Mouse (Mus musculus) left cerebral cortex, postnatal 10 days (tissue): ENCODE measurements around the gene Arhgap25. TPM values are rescaled to one million over a fixed set of nuclear protein-coding genes. Genes with fewer than 3 reads are reported as not detected.

Source experiments
- DNase-seq, 2 experiments: peaks; one replicate each; pipeline ENCODE4 v3.0.0; 2021 to 2022; ENCODE audit warnings: low spot score in 2 of 2, mixed read lengths in 1 of 2; ENCODE audit errors: extremely low spot score in 1 of 2
- intact Hi-C: fragments of 180-260 bp; cut with DNase I; formaldehyde crosslinking; loops from one replicate; pipeline ENCODE4 v1.15.1; 2025
- total RNA-seq, 2 experiments: library from RNA; stranded (reverse); gene quantifications; 2 replicates each; pipeline ENCODE4 v1.2.3; 2021

Gene Arhgap25
- total RNA-seq, 2 experiments from 2014 or later = 6.1 to 6.4 TPM

DNA sequence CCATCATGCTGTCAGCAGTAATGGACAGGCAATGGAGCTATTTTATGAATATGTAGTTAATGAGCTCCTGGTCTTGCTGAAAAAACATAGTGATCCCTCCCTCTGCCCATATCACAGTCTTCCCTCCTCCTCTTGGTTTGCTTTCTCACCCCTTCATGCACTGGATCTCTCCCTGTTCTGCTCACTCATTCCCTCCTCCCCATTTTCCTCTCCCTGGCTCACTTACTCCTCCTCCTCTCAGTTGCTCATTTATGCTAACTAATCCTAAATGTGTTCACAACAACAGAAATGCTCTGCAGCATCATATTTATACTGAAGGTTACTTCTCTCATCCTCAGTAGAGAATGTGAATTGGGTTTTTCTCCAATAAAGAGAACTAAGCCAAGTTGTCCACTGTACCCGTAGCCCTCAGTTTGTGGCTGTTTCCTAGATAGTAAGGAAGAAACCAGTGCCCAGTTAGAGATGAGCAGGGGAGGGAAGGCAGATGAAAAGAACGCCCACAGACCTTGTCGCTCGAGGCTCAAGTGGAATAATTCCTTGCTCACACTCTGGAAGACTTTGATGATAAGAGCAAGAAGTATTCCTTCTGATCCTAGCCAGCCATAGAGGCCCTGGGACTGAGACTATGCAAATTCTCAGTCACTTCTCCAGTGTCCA lies 15.2 kb downstream of the Arhgap25 start:
- intact Hi-C loops = loop anchor here (5.0 kb wide), 1 partner anchor 121 kb away; no protein-coding TSS in a partner anchor
- no peak for DNase-seq

DNA sequence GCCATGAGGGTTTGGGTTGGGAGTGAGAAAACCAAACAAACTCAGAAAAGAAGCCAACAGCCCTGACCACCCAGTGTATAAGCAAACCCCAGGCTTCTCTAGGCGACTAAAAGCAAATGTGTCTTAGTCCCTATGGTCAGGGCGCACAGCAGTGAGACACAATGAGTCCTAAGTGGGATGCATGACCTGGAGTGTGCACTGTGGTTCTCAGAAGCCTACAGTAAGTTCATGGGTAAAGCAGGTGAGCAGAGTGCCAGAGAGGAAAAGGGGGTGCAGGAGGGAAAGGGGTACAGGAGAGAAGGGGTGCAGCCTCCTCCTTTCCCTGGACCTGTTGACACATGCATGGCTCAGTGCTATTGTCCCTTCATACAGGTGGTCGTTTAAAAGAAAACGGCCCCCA lies 18.7 kb downstream of the Arhgap25 start:
- DNase-seq = no peak
- intact Hi-C loops = loop anchor here (5.0 kb wide), 2 partner anchors 47 to 412 kb away; partner anchors contain the start of gene D6Ertd527e

DNA sequence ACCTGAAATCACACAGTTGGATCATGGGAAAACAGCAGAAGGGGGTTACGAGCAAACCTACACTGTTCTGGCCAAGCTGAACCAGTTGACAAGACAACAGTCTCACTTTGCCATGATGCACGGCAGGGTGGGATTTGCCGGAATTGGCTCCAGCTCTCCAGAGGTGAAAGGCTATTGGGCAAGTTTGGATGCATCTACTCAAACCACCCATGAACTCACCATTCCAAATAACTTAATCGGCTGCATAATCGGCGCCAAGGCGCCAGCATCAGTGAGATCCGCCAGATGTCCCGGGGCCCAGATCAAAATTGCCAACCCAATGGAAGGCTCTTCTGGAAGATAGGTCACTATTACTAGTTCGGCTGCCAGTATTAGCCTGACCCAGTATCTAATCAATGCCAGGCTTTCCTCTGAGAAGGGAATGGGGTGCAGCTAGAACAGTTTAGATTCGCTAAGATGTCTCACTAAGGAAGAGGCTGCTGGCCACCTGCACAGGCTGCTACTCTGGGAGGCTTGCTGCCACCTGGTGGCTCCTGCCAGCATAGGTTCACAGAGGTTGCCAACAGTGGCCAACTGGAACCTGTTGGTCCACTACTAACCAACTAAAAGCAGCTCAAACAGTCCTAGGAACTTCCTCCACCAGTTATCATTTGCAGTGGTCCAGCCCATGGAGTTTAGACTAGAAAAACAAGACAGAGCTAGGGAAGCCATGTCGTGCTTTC lies 19.9 kb downstream of the Arhgap25 start:
- intact Hi-C loops = loop anchor here (5.0 kb wide), 2 partner anchors 46 to 411 kb away; partner anchors contain the start of gene D6Ertd527e
- peak; percentile 60 to 76 for DNase-seq

DNA sequence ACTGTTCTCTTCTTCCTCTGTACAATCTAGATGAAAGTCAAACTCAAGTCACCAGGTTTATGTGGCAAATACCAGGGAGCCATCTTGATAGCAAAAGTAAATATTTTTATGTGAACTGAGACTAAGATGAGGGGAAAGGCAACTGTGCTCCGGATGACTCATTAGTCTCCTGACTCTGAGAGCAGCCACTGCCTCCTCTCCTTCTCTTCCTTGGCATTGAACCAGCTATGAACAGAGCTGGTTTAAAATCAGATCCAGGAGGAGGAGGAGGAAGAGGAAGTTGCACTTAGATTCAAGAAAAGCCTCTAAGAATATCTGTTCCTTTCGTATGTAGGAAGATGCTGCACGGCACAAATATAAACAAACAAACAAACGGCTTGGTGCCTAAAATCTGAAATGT lies 22.1 kb downstream of the Arhgap25 start:
- no peak for DNase-seq
- intact Hi-C loops = loop anchor here (5.0 kb wide), 2 partner anchors 44 to 409 kb away; partner anchors contain the start of gene D6Ertd527e

DNA sequence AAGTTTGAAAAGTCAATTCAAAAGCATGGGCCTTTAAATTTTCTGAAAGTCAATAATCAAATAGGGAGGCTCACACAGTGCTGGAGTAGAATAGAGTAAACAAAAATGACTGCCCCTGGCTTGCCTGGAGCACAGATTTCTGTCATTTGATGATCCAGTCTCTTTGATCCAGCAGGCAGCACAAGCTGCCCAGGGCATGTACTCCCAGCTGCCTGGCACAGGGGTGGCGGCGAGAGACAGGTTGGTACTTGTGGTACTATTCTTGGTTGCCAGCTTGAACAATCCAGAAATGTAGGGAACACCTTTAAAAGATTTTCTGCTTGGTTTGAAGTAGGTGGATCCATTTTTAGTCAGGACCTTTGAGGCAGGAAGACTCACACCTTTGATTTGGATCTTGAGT lies 23.3 kb downstream of the Arhgap25 start:
- DNase-seq = no peak
- intact Hi-C loops = loop anchor here (5.0 kb wide), 2 partner anchors 43 to 408 kb away; partner anchors contain the start of gene D6Ertd527e

DNA sequence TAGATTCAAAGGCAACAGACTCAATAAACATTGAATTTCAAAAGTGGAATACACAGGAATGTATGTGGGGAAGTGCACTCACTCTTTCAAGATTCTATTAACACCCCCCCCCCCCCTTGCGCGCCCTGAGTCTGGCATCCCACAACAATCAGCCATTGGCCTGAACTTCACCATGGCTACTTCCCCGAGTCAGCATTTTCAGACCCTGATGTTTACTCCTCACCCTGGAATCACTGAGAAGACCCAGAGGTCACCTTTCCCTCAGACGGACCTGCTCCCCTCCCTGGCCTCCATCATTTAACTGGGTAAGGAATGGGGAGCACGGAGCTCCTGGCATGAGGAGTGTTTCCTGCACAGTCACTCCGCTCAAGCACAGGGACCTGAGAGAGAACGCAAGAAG lies 28.2 kb downstream of the Arhgap25 start:
- no peak for DNase-seq
- intact Hi-C loops = no loop called here

DNA sequence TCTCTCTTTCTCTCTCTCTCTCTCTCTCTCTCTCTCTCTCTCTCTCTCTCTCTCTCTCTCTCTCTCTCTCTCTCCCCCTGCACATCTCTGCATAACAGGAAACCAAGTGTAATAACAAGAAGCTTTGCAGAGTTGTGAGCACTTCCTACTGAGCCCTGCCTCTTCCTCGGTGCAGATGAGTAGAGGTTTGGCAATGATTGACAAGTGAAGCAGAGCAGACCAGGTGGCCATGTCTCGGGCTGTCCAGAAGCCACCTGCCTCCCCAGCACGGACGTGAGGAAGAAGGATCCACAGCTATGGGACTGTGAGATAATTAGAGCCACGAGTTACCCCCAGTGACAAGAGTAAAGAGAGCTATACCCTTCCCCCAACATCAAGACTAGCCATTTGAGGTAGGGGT lies 29.1 kb downstream of the Arhgap25 start:
- intact Hi-C loops = no loop called here

DNA sequence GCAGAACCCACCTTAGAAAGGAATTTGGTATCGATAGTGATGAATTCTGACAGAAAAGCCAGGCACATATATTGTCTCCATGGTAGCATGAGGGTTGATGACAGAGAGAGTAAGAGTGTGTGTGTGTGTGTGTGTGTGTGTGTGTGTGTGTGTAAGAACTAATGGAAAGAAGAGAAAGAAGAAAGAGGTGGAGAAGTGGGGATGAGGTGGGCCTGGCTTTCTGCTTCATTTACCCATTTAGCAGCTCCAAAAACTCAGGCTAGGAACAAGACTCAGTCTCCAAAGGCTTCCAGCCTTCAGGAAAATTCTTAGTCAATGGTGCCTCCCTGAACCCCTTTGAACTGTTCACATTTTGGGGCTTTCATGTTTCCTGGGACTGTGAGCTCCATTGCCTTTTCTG lies 29.5 kb downstream of the Arhgap25 start:
- intact Hi-C loops = no loop called here

More for the DNA sequence above, 29.1 kb downstream of the Arhgap25 start:
- no peak for DNase-seq

DNA sequence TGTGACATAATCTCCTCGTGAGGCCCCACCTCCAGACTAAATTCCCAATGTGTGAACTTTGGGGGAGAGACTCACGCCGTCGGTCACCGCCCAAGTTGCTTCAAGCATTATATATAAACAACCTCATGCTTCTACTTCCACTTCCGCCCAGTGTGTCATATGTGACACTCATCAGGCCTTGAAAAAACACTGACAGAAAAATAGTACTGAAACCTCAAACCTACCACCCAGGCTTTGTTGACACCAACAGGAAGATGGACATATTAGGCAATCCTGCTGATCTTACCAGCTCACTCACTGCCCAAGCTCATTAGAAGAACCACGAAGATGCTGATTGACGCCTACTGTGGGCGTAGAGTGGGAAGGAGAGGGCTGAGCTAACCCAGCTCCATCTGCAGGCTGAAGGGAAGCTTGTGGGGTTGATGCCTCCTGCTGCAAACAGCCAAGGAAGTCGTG lies 30.2 kb downstream of the Arhgap25 start:
- no peak for DNase-seq
- intact Hi-C loops = no loop called here

More for the DNA sequence above, 29.5 kb downstream of the Arhgap25 start:
- DNase-seq = no peak

DNA sequence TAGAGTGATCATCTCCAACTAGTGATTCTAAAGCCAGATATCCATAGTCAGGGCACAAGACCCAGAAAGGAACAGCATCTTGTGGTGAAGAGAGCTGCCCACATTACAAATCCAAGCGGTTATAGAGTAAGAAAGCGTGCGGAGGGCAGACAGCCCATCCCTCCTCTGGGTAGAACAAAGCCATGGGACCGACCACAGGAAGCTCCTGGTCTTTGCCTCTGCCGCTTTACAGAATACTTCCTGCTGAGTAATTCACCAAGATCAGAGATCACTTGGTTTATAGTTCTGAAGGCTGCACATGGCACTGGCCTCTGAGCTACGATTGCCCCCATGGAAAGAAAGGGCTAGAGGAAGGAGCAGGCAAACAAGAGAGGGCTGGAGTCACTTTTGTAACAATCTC lies 30.6 kb downstream of the Arhgap25 start:
- no peak for DNase-seq
- intact Hi-C loops = no loop called here

DNA sequence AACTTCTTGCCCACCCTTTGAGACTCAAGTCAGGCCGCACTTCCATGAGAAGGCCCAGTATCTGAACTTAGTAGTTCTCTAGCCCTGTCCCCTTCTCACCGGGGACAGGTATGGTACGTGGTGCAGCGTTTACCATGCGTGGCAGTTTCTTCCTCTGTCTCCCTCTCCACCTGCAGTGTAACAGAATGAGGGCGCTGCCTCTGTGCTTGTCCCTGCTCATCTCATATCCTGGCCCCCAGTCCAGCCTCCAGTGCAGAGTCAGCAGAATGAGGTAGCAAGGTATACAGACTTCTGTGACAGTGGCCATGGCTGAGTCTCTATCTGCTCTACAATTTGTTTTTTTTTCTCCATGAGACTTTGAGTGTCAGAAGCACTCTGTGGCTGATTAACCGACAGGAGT lies 32.4 kb downstream of the Arhgap25 start:
- intact Hi-C loops = no loop called here
- no peak for DNase-seq

DNA sequence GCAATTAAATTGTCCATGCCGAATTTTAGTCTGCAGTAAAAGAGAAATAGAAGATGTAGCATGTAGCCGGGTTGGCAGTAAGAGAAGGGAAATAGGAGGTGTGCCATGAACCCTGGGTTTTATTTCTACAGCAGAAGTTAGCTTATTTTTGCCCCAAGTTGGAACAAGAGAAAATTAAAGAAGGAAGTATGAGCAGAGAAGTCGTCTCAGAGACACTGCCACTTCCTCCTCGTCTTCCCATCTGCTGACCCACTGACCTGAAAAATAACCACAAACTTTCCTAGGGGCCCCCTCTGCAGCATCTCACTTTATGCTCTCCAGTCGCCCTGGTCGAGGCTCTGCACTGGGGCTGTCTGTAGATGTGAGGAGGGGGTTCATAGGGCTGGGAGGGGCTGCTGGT lies 33.3 kb downstream of the Arhgap25 start:
- no peak for DNase-seq
- intact Hi-C loops = no loop called here

DNA sequence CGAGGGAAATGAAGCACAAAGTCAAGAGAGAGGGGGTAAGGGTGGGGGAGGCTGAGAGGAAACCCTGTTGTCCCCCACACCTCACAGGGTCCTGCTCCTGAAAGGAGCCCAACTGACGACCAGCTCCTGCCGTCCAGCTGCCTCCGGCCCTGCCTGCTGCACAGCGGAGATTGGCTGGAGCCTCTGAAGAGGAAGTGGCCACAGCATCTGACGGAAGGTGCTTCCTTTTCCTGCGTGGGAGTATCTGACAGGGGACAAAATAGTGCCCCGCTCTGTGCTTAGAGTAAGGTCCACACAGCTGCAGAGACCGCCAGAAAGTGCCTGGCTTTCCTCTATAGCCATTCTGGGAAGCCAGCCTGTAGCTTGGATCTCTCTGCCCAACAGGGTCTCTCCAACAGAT lies 36.9 kb downstream of the Arhgap25 start:
- intact Hi-C loops = no loop called here
- peak in 1 of 2 experiments; percentile 80 for DNase-seq

DNA sequence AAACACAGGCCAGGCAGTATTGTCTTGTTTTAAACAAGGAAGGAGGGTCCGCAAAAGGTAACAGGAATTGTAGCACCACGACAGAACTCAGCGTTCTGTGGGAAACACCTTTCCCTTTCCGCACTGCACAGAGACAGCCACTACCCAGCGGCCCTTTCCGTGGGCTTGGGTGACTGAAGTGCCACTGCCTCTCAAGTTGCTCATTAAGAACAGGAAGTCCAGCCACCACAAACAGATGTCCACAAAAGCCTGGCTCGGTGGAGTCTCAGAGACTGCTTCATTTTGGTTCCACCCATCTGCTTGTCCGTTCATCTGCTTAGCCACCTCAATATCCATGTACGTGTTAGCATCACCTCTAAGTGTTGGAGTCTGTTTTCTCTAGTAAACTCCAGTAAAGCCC lies 38.7 kb downstream of the Arhgap25 start:
- DNase-seq = no peak
- intact Hi-C loops = no loop called here

DNA sequence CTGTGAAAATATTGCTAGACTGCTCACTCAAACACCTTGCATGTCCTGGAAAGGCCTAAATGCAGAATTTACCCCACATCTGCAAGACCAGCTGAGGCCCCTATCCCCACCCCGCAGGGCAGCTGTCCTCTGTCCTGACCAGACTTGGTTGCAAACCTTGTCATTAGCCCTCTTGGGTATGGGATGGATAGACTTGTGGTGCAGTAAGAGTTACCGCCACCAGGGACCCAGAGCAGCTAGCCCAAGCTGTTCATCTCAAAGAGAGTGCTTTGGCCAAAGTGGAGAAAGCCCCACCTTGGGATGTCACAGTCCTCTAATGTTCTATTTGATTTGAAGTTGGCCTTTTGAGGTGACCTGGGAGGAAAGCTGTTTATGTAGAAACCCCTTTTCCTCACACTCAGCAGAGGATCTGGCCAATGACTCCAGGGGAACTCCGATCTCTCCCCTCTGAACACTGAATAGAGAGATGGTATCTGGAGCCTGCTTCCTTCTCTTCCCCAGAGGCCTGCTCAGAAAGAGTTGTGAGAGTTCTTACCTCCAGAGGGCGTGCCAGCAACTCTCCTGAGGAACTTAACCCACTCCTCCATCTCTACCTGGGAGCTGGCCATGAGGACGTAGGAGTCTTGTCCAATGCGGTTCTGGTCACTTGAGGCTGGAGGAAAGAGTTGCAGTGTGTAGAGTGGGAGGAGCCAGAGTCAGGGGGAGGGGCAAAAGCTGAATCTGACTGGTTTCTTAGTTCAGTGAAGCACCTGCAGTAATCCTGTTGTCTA lies 45.2 kb downstream of the Arhgap25 start:
- intact Hi-C loops = no loop called here
- DNase-seq = no peak

DNA sequence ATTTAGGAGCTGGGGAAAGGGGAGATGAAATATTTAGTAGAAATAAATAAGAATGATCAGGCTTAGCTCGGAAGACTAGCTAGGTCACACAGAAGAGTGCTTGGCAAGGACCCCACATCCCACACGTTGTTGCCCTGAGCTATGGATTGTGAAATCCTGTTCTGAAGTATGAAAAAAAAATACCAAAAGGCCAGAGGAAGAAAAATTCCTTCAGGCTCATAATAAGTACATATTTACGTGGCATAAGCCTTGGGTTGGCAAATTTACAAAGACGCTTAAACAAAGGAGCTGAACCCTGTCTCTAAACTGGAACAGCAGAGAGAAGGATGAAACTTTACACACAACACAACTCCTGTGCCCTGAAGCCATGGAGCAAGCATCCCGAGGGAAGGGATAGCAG lies 48.3 kb downstream of the Arhgap25 start:
- DNase-seq = peak in 1 of 2 experiments; percentile 2
- intact Hi-C loops = no loop called here

DNA sequence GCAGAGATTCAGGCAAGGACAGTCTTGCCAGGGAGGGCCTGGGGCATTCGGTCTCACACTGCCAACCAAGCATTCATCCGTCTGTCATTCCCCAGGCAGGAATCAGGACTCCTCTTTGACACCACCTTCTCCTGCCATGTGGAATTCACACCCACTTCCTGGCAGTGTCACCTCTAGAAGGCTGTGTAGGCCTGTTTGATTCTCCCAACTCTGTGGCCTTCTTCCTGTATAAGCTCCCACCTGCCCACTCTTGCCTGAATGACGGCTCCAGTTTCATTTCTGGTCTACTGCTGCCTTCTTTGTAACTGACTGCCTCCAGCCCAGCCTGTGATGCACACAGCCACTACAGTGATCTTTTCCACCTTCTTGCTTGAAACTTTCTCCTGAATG lies 49.2 kb downstream of the Arhgap25 start:
- no peak for DNase-seq
- intact Hi-C loops = no loop called here

DNA sequence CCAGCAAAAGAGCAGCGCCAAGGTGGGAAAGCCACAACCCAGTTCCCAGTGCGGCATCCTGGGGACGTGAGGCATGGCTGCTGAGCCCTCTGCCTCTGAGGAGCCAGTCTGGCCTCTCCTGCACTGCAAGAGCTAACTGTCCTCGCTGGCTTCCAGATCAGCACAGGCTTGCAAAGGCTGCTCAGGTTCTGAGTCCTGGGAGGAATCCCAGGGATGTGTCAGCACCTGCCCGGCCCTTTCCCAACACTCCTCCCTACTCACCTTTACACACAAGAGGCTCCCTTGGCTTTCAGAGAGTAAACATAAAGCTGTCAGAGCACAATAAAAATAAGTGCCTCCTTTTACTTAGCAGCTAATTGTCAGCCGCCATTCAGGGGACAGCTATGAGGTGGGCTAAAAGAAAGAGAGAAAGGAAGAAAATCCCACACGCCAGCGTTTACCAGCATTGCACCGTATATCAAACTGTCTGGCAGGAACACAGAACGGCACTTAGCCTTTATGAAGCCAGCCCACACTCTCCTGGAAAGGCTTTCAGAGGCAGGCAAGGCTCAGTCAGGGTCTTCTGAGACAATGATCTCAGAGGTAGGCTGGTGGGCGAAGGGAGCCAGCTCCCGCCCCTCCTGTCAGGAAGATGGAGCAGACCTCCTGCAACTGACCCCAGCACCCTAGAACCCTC lies 49.7 kb downstream of the Arhgap25 start:
- intact Hi-C loops = no loop called here
- no peak for DNase-seq
